Mouse (Mus musculus): ENCODE measurements around the gene Ankrd13b.
A peak's percentile ranks its signal among the peaks of the same experiment; 100 is the strongest.

The Ankrd13b gene

DNA sequence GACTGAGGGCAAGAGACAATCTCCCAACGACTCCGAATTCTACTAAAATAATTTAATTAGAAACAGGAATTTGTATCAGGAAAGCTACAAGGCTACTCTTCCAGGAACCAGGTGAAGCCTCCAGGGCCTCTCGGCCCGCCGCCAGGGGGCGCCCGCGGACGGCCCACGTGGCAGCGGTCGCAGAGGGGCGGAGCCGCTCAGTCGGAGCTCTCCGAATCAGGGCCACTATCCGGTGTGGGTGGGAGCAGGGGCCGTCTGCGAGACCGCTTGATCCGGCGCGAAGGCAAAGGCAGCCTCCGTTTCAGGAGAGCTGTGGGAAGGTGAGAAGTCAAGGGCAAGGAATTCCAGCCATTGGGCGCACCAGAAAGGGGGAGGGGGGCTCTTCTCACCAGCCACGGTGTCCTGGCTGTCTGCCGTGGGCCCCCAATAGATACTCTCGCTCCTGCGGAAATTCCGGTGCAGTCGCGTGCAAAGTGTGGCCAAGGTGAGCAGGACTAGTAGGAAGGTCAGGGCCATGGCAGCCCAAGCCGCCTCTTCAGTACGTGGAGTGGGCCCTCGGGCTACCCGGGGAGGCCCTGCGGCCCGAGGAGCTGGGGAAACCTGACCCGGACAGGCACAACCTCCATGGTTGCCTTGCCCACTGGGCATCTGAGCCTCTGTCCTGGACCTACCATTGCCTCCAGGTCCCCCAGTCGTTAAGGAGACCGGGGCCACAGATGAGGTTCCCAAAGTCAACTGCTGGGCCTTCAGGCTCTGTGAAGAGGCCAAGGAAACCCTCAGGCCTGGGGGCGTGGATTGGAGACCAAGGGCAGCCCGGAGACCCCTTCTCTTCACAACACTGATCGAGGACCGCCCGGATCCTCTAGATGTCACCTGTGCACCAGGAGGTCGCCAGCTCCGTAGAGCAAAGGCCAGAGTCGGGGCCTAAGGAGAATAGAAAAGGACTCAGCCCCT lies 18.9 kb upstream of the Ankrd13b start:
- peak; percentile 69 to 73 for DNase-seq (ENCODE audit: low spot score in 2 of 2)

DNA sequence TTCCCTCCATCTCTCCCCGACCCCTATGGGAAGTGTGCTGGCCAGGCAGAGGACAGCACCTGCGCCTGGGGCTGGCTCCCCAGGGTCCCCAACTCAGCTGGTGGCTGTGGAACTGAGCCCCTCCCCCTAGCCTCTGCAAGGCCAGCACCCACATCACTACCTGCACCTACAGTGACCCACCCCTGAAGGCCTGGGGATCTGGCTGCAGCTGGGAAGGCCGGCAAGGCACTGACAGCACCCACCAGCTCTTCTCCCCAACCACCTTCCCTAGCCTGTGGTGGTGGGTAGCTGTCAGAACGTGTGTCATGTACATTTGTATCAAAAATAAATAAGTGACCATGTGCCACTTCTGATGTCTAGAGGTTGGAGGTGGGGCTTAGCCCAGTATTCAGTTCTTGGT lies 17.9 kb upstream of the Ankrd13b start:
- DNase-seq (ENCODE audit: low spot score in 2 of 2): no peak

DNA sequence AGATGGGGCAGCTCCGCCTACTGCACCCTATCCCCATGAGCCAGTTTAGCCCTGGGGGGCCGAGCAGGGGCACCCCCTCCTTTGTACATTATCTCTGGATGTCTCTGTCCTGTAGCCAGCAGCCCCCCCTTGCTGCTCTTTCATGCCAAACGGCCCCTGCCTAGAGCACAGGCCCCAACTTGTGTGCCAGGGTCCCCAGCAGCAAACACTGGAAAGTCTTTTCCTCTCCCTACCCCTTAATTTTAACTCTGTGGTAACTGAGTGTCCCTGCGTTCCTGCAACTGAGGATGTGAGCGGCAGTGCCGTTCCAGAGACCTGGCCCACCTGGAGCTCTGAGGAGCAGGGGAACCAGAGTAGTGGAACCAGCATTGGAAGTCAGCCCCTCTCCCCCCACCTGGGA lies 17.5 kb upstream of the Ankrd13b start:
- no peak for DNase-seq (ENCODE audit: low spot score in 2 of 2)

DNA sequence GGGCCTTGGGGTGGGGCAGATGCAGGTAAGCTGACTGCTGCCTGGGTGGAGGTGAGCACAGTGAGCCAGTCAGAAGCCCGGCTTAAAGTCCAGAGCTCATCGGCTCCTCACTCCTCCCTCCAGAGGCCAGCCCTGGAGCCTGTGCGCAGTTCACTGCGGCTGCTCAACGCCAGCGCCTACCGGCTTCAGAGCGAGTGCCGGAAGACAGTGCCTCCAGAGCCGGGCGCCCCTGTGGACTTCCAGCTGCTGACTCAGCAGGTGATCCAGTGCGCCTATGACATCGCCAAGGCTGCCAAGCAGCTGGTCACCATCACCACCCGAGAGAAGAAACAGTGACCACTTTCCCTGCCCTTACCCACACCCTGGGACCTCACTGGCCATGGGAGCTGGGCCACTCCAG lies 16.8 kb upstream of the Ankrd13b start:
- no peak for DNase-seq (ENCODE audit: low spot score in 2 of 2)

DNA sequence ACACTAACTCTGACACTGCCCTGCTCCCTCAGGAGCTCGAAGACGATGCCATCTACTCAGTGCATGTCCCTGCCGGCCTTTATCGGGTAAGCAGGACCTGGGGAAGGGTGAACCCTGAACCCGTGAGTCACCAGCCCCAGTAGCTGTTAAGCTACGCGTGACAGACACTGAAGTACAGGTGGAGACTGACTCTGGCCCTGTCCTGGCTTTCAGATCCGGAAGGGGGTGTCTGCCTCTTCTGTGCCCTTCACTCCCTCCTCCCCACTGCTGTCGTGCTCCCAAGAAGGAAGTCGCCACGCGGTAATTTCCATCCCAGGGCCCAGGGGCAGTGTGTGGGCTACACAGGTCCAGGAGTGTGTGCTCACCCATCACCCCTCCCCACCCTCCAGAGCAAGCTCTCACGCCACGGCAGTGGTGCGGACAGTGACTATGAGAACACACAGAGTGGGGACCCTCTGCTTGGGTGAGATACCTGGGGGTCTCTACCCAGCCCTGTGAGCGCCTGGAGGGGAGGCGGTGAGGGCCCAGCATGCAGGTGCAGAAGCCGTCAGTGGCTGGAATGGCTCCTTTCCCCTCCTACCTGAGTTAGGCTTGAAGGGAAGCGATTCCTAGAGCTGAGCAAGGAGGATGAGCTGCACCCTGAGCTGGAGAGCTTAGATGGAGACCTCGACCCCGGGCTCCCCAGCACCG lies 16.0 kb upstream of the Ankrd13b start:
- DNase-seq (ENCODE audit: low spot score in 2 of 2): no peak

DNA sequence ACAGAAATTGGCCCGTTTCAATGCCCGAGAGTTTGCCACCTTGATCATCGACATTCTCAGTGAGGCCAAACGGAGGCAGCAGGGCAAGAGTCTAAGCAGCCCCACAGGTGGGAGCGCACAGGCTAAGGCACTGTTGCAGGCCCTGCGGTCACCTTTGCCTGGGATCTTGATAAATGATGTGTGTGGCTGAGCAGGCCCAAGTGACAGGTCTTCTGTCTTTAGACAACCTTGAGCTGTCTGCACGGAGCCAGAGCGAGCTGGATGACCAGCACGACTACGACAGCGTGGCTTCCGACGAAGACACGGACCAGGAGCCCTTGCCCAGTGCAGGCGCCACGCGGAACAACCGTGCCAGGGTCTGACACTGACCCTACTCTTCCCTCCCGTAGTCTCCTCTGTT lies 14.9 kb upstream of the Ankrd13b start:
- no peak for DNase-seq (ENCODE audit: low spot score in 2 of 2)

DNA sequence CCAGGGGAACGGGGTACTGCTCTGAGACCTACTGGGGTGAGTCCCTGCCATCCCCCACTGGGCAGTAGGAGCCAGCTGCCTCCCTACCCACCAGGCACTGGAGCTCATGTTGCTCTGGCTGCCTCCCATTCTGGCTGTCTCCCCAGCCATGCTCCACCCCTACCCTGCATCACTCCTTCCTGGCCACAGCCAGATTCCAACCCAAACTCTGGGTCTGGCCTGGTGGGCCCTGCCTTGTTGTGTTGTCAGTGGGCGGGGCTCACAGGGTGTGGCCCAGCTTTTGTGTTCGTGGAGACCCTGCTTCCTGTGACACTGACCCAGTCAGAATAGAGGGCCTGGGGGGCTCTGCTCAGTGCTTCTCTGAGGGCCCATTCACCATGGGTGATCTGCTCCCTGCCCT lies 14.0 kb upstream of the Ankrd13b start:
- no peak for DNase-seq (ENCODE audit: low spot score in 2 of 2)

DNA sequence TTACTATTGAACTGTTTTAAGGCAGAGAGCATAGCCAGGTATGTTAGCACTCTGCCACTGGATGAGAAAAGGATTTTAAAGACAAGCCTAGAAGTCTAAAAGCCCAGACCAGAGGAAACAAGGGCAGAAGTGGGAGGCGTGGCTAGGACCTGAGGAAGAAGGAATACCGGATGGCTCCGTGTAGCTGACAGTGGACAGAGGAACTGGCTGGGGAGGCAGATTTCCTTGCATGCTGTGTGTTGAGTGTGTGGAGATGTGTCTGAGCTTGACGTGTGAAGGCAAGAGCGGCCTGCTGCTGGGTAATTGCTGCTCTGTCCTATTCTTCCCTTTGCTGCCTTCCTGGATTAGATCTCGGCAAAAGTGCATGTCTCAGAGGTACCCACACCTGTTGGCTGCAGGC lies 13.0 kb upstream of the Ankrd13b start:
- DNase-seq (ENCODE audit: low spot score in 2 of 2): no peak

DNA sequence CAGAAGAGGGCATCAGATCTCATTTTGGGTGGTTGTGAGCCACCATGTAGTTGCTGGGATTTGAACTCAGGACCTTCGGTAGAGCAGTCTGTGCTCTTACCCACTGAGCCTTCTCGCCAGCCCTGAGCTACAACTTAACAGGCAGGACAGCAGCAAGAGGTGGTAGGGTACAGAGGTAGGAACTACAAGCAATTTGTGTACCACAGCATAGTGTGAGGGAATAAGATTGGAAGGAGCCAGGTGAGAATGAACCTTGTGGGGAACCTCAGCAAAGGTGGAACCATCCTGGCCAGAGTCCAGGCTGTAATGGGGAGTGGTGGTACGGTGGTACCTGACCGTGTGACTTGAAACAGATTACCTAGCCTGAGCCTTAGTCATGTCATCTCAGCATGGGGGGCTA lies 12.5 kb upstream of the Ankrd13b start:
- no peak for DNase-seq (ENCODE audit: low spot score in 2 of 2)

DNA sequence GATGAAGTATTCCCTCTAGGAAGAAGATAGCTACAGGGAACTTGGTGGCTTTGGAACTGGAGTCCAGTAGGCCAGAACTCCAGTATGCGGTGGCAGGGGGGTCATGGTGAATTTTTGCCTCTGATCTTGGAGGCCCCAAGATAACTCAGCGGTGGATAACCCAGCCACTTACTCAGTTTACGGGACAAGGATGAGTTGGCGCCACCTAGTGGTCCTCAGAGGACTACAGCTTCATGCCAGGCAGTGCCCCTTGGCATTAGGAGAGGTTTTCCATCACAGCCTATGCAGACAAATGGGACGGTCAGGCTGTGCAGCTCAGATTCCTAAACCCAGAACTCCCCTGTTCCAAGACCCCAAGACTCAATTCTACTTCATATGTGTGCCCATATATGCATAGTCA lies 11.9 kb upstream of the Ankrd13b start:
- peak in 1 of 2 experiments; percentile 57 for DNase-seq (ENCODE audit: low spot score in 2 of 2)

DNA sequence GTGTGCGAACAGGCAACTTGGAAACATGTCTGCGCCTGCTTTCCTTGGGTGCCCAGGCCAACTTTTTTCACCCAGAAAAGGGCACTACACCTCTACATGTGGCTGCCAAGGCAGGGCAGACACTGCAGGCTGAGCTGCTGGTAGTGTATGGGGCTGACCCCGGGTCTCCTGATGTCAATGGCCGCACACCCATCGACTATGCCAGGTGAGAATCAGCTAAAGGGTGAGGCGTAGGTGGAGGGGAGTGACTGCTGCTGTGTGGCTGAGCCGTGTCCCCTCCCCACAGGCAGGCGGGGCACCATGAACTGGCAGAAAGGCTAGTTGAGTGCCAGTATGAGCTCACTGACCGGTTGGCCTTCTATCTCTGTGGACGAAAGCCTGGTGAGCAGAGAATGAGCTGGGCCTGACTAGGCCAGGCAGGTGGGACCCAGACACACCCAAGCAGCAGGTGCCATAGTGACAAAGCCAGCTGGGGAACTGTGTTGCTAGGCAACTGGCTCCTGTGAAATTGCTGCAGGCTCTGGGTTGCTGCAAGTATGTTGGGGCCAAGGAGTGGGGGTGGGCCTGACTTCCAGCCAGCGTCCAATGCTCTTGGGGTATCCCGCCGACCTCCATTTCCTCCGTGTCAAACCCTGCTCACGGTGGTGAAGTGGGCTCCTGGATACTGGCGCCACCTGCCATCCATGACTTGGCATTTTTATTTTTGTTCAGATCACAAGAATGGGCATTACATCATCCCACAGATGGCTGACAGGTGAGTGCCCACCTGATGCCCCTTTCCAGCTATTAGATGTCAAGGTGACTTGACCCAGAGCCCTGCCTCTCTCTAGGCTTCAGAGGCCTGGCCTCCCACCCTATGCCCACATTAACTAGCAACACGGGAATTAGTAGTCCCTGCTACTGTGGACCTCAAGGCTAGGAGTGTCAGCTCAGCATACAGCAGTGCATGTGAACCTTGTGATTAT lies 11.2 kb upstream of the Ankrd13b start:
- DNase-seq (ENCODE audit: low spot score in 2 of 2): no peak

DNA sequence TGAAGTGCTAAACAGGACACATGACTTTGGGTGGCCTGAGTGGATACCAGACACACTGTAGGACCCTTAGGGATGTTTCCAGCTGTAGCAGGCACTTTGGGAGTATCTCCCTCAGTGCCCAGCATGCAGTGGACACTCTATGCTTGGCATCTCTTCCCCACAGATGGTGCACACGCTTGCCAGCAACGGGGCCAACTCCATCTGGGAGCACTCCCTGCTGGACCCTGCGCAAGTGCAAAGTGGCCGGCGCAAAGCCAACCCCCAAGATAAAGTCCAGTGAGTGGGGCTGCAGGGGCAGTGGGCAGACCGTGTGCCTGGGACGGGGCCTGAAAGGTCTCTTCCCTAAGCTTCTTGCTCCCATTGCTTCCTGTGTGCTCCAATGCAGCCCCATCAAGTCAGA lies 9.9 kb upstream of the Ankrd13b start:
- DNase-seq (ENCODE audit: low spot score in 2 of 2): no peak

DNA sequence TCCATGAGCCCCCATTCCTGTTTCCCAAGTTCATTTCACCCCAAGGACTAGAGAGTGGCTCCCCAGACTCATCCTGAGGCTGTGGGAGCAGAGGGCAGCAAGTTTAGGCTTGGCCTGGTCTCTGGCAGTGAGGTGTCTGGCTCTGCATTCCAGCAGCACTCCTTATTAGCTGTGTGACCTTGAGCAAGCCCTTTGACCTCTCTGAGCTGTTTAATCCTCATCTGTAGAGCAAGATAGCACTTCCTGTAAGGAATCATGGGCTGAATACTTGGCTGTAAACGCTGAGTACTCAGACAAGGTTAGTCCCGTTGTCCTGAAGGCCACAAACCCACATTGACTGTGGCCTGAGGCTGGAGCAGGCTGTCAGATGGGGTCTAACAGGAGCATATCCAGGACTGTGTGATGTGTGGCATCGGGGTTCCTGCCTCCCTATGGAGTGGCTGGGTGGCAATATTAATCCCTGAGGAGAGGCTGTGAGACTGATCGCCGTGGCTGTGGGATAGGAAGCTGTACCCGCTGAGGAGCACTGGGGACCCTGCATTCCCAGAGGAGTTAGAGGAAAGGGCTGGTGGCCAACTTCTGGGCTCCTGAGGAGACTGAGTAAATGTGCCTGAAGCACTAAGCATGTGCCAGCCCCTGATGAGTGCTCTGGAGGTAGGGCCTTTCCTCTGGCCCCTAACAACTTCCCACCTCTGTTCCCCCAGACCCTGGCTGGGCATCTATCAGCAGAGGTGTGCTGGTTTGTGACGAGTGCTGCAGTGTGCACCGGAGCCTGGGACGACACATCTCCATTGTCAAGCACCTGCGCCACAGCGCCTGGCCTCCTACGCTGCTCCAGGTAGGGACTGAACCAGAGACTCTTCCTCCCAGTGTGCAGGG lies 9.0 kb upstream of the Ankrd13b start:
- DNase-seq (ENCODE audit: low spot score in 2 of 2): no peak

DNA sequence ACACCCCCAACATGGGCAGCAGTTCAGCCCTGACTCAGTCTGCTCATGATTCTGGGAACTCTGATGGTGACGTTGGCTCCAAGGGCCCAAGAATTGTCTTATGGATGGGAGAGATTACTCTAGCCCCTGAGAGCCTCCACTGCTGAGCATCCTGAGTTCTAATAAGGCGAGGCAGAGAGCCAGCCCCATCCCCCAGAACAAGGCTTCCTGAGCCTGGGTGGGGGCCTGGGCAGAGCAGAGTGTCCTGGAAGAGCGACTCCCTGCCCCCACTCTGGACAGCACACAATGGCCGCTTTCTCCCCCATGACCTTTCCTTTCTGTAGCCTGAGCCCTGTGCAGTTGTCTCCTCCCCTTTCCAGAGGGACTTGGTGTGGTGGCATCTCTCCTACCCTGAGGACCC lies 8.4 kb upstream of the Ankrd13b start:
- DNase-seq (ENCODE audit: low spot score in 2 of 2): no peak

DNA sequence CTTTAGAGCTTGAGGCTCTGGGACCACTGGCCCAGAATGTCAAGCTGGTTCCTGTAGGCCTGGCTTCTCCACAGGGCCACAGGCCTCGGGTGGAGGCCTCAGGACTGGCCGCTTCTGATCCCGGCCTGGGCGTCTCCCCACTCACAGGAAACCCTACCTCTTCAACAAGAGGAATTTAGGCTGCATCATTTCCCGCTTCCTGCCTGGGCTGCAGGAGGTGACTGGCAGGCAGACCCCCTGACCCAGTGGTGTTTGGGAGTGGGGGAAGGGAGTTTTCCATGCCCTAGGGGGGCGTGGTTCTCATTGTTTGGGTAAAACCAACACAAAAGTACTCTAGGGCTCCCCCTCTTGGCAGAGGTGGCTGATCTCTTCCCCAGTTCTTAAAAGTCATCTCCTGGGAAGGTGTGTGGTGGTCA lies 7.9 kb upstream of the Ankrd13b start:
- DNase-seq (ENCODE audit: low spot score in 2 of 2): peak in 1 of 2 experiments; percentile 44

DNA sequence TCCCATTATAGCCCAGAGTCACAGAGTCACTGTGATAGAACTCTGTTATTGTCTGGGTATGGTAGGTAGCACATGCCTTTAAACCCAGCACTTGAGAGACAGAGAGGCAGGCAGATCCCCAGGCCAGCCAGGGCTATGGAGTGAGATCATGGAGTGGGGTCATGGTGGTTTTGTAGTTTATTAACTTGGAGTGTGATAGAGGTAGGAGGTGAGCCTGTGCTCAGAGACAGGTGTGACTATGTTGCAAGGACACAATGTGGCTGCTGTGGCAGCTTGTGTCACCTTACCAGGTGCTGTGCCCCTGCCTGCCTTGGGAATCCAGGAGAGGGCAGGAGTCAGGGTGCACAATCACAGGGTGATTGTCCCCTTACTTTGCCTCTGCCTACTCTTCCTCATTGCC lies 6.0 kb upstream of the Ankrd13b start:
- DNase-seq (ENCODE audit: low spot score in 2 of 2): no peak

DNA sequence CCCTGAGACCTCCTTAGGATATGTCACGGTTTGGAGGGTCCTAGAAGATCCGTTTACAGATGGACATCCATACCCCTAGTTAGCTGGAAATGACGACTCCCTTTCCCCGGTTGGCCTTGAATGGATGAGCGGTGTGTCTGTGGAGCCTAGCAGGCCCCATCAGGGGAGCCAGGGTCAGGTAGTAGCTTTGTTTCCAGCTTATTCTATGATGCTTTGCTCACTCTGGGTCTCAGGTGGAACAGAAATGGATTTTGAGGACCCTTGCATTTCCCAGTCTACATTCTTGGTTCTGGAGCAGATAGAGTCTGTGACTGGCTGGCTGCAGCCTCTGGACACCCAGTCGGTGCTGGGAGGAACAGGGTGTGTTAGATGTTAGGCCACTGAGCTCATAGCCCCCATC lies 5.3 kb upstream of the Ankrd13b start:
- no peak for DNase-seq (ENCODE audit: low spot score in 2 of 2)

DNA sequence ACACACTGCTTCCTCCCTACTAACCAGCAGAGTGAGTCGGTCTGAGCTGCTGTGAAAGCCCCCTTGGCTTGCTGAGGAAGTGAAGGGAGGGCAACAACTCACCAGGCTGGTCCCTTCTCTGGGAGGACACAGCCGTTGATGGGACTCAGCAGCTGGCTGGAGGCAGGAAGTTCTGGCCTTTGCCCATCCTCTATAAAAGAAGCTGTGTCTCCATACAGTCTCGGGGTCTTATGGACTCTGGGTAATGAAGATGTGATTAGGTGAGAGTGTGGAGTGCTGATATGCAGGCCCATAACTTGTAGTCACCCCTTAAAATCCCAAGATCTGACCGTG lies 4.8 kb upstream of the Ankrd13b start:
- no peak for DNase-seq (ENCODE audit: low spot score in 2 of 2)

DNA sequence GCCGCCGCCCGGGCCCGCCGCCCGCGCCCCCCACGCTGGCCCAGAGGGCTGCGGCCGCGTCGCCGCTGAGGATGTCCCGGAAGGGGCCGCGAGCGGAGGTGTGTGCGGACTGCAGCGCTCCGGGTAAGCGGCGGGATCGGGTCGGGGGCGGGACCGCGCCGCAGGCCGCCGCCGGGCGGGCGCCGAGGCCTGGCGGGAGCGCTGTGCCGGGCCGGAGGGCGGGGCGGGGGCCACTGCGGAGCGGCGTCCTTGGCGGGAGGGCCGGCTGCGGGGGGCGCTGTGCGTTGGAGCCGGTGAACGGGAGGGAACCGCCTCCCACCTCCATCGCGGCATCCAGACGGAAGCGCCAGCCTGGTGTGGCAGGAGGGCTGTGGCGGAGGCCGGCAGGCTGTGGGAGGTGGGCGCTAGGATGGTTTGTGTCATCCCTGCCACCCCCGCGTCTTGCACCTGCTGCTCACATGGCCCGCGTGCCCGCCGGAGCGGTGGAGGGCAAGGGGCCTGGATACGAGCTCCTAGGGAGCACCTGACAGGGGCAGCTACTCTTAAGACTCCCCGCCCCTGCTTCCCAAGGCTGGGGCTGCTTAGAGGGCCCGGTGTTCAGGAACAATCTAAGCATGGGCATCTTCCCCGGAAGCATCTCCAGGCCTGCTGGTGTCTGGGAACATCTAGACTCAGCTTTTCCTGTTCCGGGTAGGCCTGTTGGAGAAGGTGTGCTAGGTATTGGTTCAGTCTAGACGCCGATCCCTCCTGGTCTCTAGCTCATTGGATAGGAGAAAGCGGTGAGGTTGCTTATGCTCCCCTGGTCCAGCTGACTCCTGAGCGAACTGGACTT lies 4.2 kb upstream of the Ankrd13b start, which contains the start of gene Git1:
Gene Git1 (plus strand): TSS at position 51 of the 832 bp plus-strand sequence.
- peak in 1 of 2 experiments; percentile 43 for DNase-seq (ENCODE audit: low spot score in 2 of 2)

DNA sequence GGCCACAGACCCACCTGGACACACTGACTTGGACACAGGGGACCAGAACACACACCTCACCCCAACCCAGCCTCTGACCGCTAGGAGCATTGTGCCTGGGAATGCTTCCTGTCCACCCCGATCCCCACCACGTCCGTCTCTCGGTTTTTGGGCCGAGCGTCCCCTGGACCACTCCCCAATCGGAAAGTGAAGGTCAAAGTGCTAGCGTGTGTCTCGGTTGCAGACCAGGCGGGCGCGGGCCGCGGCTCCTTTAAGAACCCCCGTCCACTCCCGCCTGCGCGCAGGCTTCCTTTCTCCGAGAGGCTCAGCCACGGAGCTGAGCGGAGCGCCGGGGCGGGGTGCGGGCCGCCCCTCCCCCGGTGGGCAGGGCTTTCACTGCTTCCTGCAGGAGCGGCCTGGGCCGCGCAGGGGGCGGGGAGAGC lies 3.4 kb upstream of the Ankrd13b start:
- peak; percentile 84 to 92 for DNase-seq (ENCODE audit: low spot score in 2 of 2)
